Mouse (Mus musculus): ENCODE data around the gene Rin2. TPM values are rescaled to one million over a fixed set of nuclear protein-coding genes. Genes with fewer than 3 reads are reported as not detected.

Rin2 gene
- total RNA-seq, 2 experiments from 2014 or later, result 18.5 to 29.1 TPM

GRCm38 (mm10) chr2:145729414-145729813, 54.4 kb downstream of the Rin2 start:
- intact Hi-C loops (cut with DNase I), result no loop called here
- no peak for DNase-seq

DNA sequence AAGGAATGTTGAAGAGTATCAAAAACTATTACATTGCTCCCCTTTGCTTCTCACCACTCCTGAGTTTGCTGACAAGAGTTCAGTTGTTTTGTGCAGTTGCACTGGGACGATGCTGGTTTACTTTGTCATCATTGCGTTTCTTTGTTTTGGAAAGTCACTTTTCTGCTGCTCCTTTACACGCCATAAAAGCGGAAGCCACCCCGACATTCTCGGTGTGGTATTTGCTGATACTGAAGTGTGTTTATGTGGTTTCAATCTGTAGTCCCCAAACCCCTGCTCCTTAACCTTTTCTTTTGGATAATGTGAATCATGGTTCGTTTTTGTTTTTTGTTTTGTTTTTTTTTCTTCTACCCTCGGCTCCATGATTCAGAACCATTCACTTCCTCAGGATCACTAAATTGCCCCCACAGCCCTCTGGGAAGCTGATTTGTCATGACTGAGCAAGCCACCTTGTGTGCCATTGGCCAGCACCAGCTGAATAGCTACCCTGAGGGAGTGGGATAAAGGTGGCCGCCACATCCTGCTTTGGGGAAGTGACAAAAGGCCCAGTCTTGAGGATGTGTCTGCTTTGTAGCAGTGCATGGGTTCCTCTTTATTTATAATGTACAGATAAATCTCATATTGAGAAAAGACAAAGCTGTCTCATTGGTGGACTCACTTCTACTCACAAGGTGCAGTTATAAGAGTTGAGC, 55.3 kb downstream of the Rin2 start:
- intact Hi-C loops (cut with DNase I), result no loop called here

DNA sequence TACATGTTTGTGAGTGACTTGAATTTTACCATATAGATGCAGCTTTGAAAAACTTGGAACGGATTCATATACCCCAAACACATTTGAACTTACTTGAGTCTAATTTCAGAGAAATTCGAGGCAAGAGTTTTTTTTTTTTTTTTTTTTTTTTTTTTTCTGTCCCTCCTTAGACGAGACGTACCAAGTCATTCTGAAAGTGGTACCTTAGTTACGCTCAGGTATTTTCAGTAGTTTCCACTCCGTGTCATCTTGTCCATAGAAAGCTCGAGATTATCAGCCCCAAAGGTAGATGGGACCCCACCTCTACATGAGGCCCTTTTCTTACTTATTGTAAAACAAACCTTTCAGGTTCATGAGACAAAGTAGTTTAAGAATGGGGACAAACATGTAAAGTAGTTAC, 55.9 kb downstream of the Rin2 start:
- intact Hi-C loops (cut with DNase I), result no loop called here
- no peak for DNase-seq

More for the DNA sequence above, 55.3 kb downstream of the Rin2 start:
- no peak for DNase-seq

DNA sequence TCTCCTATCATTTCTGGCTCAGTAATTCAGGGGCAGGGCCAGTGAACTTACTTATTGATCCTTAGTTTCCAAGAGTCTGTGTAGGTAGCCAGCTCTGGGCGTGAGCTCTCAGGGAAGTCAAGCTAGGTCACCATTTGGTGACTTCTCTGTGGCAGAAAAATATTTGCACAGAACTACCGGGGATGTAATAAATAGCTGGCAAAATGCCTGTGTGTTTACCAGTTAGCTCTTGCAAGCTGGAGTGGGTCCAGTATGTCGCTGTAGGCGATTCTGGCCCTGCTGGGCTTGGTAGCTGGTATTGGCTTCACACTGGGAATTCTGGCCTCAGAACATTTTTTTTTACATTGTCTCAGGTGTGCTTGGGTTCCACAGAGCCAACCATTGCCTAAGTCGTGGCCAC, 60.1 kb downstream of the Rin2 start:
- intact Hi-C loops (cut with DNase I), result no loop called here
- DNase-seq, result no peak

- intact Hi-C loops (cut with DNase I), result no loop called here
- no peak for DNase-seq
Observed at GRCm38 (mm10) chr2:145736543-145736942, 61.5 kb downstream of the Rin2 start.

DNA sequence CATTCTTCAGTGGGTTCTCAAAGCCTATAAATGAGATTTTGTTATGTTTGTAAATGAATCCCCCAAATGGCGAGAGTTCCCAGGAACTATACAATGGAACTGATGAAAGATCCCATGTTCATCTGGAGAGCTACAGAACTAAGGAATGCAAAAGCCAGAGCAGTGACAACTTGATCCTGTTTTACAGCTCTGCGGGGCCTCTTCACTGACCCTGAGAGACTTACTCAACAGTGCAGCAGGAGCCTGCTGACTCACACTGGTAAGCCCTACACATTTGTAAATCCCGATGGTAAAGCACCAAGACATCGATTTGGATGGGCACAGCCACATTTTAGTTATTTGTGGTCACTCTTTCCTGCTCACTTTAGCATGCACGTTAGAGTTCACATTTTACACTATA, 62.2 kb downstream of the Rin2 start:
- intact Hi-C loops (cut with DNase I), result no loop called here
- no peak for DNase-seq

GRCm38 (mm10) chr2:145740729-145741128, 65.7 kb downstream of the Rin2 start:
- DNase-seq, result no peak
- intact Hi-C loops (cut with DNase I), result no loop called here

GRCm38 (mm10) chr2:145742795-145743710, 68.0 kb downstream of the Rin2 start:
- DNase-seq, result no peak
- intact Hi-C loops (cut with DNase I), result no loop called here

- DNase-seq, result no peak
- intact Hi-C loops (cut with DNase I), result no loop called here
Observed at GRCm38 (mm10) chr2:145746406-145746805, 71.4 kb downstream of the Rin2 start.

DNA sequence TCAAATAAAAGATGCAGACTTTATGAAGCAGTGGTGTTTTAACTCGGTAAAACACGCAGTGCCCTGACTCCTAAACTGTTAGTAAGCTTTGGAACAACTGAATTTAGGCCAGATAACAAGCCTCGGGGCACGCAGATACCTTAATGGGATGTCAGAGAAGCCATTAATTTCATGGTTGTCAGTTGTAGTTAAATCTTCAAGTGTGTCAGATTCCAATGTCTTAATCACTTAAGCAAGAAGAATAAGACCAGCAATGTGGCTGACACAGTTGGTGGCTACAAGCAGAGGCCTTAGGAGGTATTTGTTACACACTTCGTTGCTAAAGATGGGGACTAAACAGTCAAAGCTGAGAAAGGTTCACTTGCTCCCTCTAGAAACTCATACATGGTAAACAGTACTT, 74.6 kb downstream of the Rin2 start:
- DNase-seq, result no peak
- intact Hi-C loops (cut with DNase I), result no loop called here

GRCm38 (mm10) chr2:145752572-145752971, 77.6 kb downstream of the Rin2 start:
- DNase-seq, result peak; percentile 18 to 37

DNA sequence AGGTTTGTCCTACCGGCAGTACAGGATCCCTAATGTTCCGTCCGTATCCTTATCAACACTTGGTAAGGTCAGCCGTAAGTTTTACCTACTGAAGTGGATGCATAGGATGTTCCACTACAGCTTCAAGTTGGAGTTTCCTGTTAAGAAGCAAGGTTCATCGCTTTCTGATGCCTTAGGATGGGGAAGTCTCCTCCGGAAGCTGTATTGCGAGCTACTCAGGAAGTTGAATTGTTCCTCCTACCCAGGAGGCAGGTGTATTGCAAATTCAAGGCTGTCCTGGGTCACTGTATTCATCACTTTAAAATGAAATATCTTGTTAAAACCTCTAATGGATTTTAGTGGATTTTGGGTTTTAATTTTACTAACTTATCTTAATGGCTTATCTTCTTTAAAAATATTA, 79.0 kb downstream of the Rin2 start:
- intact Hi-C loops (cut with DNase I), result no loop called here
- DNase-seq, result no peak

More at GRCm38 (mm10) chr2:145752572-145752971, 77.6 kb downstream of the Rin2 start:
- intact Hi-C loops (cut with DNase I), result no loop called here

GRCm38 (mm10) chr2:145755864-145756822, 81.1 kb downstream of the Rin2 start:
- no peak for DNase-seq
- intact Hi-C loops (cut with DNase I), result no loop called here

DNA sequence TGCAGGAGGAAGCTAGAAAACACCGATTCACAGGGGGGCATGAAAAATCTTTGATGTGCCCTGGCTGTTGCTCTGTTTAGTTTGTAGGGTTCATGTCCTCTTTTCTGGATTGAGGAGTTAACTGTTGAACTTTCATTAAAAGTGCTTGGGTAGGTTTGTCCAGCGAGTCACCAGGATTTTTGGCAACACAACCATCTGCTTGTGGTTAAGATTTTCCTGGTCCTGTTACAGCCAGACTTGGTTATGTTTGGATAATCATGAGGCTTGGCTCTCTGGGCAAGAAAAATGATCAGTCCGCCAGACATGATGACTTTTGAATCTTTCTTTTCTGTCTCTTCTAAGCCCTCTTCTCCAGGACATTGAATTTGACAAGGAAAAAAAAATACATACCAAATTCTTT, 85.1 kb downstream of the Rin2 start:
- intact Hi-C loops (cut with DNase I), result no loop called here
- DNase-seq, result no peak

DNA sequence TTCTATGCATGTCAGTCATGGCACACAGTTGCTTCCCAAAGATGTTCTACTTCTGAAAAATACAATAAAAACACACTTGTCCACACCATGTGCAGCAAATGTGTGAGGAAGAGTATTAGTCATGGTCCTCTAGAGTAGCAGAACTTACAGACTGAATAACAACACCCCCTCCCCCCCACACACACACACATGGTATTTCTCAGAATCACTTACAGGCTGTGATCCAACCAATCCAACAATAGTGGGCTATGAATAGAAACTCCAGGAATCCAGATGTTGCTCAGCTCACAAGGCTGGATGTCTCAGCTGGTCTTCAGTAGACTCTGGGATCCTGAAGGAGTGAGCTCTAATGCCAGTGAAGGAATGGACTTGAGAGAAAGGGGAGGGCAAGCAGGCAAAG, 86.4 kb downstream of the Rin2 start:
- DNase-seq, result no peak
- intact Hi-C loops (cut with DNase I), result no loop called here

GRCm38 (mm10) chr2:145769964-145770363, 94.9 kb downstream of the Rin2 start:
- intact Hi-C loops (cut with DNase I), result no loop called here
- no peak for DNase-seq

- peak; percentile 55 to 63 for DNase-seq
Observed at GRCm38 (mm10) chr2:145770730-145771536, 95.9 kb downstream of the Rin2 start.

DNA sequence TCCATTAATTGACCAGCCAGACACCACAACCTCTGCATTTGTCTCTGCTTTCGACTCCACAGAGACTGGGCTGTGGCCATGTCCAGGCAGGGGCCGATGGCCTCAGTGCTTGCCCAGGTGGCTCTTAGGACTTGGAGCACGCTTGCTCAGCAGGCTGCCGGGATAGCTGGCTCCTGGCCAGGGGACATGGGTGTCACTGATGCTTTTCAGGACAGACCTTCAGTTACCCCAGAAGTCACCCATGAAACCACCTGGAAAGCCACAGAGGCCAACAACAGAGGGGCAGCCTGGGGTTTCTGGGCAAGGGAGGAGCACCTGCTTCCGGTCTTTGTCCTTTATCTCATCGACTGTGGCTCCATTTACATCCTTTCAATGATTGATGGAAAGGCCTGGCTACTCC, 108.2 kb downstream of the Rin2 start:
- intact Hi-C loops (cut with DNase I), result no loop called here
- no peak for DNase-seq

More at GRCm38 (mm10) chr2:145770730-145771536, 95.9 kb downstream of the Rin2 start:
- intact Hi-C loops (cut with DNase I), result no loop called here

GRCm38 (mm10) chr2:145784246-145784935, 109.4 kb downstream of the Rin2 start:
- intact Hi-C loops (cut with DNase I), result no loop called here

More at GRCm38 (mm10) chr2:145784246-145784935, 109.4 kb downstream of the Rin2 start:
- peak in 1 of 2 experiments; percentile 27 for DNase-seq

Data from heart, postnatal 10 days (tissue).